Mouse (Mus musculus) liver, adult 2 months (tissue): ENCODE results near the gene Il21r.

Experiments used
- CTCF ChIP-seq: fragments of 200-500 bp; IDR thresholded peaks from 2 replicates; pipeline ENCODE4 v1.5.1; 2011; ENCODE audit warnings: low read depth, low read length, control low read depth
- POLR2A ChIP-seq: fragments of 200-500 bp; IDR thresholded peaks from 2 replicates; pipeline ENCODE4 v1.6.1; 2011; ENCODE audit warnings: low read length, control low read depth; ENCODE audit not compliant: insufficient read depth; ENCODE audit errors: extremely low read depth

DNA sequence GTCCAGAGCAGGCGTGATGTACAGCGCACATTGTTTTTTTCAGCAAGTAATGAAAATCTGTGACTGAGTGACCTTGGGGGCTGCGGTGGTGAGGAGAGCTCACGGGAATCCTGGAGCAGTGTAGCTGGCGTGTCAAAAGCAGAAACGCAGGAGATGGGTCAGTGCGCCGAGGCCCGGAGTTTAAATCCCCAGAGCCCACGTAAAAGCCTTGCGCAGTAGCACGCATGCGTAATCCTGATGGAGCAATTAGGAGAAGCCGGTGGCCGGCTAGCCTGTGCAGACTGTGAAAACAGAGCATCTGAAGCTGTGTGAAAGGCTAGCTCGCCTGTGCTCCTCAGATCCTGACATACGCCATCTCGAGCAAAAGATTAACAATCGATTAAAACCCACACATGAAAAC is 31.3 kb upstream of the Il21r start:
- TF ChIP-seq CTCF (no peak), POLR2A (no peak)
